Mouse (Mus musculus) heart, postnatal 36 days (tissue): ENCODE results near the gene Shoc2. TPM values are rescaled to one million over a fixed set of nuclear protein-coding genes. Genes with fewer than 3 reads are reported as not detected.
A peak's percentile ranks its signal among the peaks of the same experiment; 100 is the strongest.

Source experiments
- DNase-seq, 2 experiments: peaks; one replicate each; pipeline ENCODE4 v3.0.0; 2021 to 2022
- intact Hi-C: fragments of 180-260 bp; cut with DNase I; formaldehyde crosslinking; loops from one replicate; pipeline ENCODE4 v1.15.1; 2025
- total RNA-seq, 2 experiments: library from RNA; stranded (reverse); gene quantifications; 2 replicates each; pipeline ENCODE4 v1.2.3; 2021

Gene Shoc2
- total RNA-seq, 2 experiments from 2014 or later = 28.6 to 29.1 TPM

DNA sequence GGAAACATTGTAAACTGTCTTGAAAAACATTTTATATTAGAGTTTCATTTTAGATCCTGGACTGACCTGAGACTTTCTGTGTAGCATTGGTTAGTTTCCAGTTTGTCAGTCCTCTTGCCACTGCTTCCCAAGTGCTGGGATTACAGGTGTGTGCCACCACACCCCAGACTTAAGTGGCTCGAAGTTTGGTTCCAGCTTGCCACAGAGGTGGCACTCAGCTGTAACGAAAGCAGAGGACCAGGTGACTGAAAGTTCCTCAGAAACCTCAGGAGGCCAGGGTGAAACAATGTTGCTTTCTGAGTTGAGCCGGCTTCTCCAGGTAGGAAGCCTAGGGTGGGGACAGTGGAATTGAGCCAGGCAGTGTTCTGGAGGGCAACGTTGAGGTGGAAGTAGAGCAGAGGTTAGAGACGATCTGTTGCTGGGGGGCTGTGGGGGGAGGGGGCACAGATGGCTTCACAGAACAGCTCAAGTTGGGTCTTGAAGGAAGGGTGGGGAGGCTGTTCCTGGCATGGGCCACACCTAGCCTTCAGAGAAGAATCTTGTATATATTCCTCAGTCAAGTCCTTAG lies 128.2 kb downstream of the Shoc2 start:
- intact Hi-C loops = no loop called here
- DNase-seq = peak in 1 of 2 experiments; percentile 8

DNA sequence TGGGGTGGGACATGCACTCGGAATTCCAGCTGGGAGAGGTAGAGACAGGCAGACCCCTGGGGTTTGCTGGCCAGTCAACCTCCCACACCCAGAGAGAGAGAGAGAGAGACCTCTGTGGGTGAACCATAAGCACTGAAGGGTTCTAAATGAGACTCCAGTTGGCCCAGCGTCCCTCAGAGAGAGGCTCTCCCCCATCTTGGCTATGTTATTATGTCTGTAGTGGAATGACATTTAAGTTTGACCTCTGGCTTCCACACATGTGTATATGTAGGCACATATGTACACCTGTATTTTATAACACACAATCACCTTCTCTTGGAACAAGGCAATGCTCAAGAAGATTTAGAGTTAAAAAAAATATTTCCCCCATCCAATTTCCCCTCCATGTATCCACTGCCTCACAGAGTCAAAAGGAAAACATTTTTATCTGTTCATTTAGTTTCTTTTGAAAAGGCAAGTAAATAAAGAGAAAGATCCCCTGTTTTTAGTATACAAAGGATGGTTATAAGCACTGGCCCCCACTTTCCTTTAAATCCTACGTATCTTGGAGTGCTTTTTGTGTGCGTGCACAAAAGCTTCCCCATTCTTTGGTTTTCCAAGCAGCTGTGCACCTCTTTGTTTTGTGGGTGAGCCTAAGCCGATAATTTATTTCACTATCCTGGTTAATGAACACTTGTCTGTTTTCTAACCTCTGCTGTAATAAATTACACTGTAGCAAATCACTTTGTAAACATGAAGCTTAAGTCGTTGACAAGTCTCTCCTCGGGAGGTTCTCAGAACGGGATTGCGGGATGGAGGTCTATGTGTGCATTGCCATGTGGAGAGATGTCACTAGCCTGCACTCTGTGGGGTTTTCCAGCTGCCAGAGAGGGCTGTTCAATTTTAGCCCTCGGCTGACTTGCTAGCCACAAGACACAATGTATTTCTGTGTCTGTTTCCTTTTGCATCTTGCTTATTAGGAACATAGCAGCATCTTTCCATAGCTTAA lies 132.6 kb downstream of the Shoc2 start:
- DNase-seq = no peak
- intact Hi-C loops = no loop called here

DNA sequence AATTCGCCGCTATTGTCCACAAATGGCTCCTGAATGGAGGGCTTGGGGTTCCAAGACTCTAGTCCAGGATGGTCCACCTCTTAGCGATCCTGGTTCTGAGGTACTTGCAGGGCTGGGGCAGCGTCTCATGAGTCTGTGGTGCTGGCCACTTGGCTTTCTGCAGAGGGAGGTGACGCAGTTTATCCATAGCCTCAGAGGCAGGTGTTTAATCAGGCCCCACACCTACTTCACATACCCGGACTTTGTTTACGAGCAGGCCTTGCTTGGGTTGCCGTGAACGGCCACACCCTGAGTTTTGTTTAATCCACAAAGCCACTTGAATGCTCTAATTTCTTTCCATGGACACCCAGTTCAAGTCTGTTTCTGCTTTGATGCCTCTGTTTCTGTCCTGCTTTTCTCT lies 137.2 kb downstream of the Shoc2 start:
- intact Hi-C loops = no loop called here
- DNase-seq = no peak

DNA sequence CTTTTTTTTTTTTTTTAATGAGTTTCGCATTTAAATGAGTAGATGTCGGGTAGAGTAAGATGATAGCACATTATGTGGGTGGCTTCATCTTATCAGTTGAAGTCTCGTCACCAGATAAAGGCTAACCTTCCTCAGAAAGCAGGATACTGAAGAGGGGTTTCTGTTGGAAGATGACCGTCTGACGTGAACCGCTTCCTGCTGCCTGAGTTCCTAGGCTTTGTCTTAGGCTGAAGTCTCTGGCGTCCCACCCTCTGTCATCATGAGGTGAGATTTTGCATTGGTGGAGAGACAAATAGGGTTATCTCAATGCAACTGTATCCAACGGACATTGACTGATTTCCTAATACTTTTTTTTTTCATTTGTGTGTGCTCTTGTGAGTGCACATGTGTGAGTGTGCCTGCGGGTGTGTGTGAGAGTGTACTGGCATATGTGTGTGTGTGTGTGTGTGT lies 137.6 kb downstream of the Shoc2 start:
- intact Hi-C loops = no loop called here

More for the DNA sequence above, 137.6 kb downstream of the Shoc2 start:
- DNase-seq = no peak

Other genes starting within 250 kb of the Shoc2 start
- gene Pdcd4, start 52.1 kb upstream of the Shoc2 start, total RNA-seq = 10 to 100 TPM; 23.1 to 27.5 TPM
- gene Bbip1, start 321 bp downstream of the Shoc2 start, total RNA-seq = 10 to 100 TPM; 34.9 to 36.2 TPM
- under 1 TPM; 0.31 to 0.41 TPM for gene Adra2a, start 99.8 kb downstream of the Shoc2 start, total RNA-seq